Mouse (Mus musculus) kidney, adult 2 months (tissue): ENCODE data around the gene Olfr412.

Experiments
- CTCF ChIP-seq: fragments of 200-500 bp; conservative IDR thresholded peaks from 2 replicates; pipeline ENCODE4 v1.5.1; 2011; ENCODE audit warnings: low read depth, mild to moderate bottlenecking, control low read depth, low read length, moderate library complexity, mixed read lengths; ENCODE audit not compliant: insufficient read depth, insufficient read length
- POLR2A ChIP-seq: fragments of 200-500 bp; IDR thresholded peaks from one replicate; pipeline ENCODE4 v1.6.1; 2011; ENCODE audit warnings: low read depth, low read length, control low read depth

DNA sequence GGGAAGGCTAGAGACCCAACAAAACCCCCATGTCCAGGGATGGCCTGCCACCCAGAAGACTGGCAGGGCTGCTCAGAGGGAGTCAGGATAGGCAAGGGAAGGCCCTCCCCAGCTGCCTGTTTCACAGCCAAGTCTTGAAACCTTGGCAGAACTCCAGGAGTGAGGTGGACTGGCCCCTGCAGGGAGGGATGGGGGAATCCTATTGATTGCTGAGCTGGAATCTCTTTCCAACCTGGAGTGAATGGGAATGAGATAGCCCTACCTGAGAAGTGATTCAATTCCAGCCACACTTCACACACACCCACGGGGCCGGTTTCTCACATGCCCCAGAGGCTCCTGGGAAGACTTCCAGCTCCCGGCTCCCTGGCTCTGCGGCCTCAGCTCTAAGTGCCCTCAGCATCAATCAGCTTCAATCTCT, 47.9 kb downstream of the Olfr412 start:
- TF ChIP-seq CTCF, result no peak
- TF ChIP-seq POLR2A, result no peak
